Mouse (Mus musculus): ENCODE data around the gene Actr10.

Gene Actr10

DNA sequence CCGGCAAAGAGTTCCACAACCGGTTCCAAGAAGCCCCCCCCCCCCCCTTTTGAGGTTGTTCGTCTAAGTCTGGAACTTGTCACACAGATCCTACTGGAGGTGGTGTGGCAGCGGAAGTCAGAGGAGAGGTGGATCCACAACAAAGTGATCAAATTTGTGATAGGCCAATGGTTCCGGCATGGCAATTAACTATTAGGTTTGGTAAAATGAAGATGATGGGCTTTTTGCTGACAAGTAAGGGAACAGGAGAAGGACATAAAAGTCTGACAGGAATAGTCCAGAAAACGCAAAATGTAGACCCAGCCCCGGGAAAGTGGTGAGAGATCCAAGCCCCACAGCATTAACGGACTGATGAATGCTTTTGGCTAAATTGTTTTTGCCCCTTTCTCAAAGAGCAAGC, 29.9 kb downstream of the Actr10 start:
- no peak for DNase-seq (ENCODE audit: low spot score)

- DNase-seq (ENCODE audit: low spot score), result peak; percentile 69
These were observed 30.6 kb downstream of the Actr10 start for GRCm38 (mm10) chr12:70968141-70968790.

- DNase-seq (ENCODE audit: low spot score), result peak; percentile 89
These were observed 31.2 kb downstream of the Actr10 start for GRCm38 (mm10) chr12:70968791-70969307.

- peak; percentile 78 for DNase-seq (ENCODE audit: low spot score)
These were observed 32.0 kb downstream of the Actr10 start for GRCm38 (mm10) chr12:70969485-70970184.

DNA sequence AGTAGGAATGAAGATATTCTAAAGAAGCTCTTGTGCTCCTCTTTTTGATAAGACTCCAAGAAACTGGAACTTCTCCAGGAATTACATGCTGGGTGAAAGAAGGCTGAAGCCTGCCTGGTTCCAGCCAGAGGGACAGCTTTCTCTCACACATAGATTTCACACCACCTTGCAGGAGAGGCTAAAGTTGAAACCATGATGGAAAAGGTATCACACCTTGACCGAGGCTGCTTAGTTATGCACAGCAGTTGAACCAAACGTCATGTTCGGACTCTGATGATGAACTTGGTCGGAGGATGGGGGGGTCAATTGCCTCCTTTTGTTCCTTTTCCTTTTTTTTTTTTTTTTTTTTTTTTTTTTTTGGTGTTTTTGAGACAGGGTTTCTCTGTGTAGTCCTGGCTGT, 36.2 kb downstream of the Actr10 start:
- no peak for DNase-seq (ENCODE audit: low spot score)

GRCm38 (mm10) chr12:70974441-70975266, 37.0 kb downstream of the Actr10 start, which contains the start of gene Psma3:
Gene Psma3 (plus strand): TSS chr12:70974621.
- peak; percentile 94 for DNase-seq (ENCODE audit: low spot score)

DNA sequence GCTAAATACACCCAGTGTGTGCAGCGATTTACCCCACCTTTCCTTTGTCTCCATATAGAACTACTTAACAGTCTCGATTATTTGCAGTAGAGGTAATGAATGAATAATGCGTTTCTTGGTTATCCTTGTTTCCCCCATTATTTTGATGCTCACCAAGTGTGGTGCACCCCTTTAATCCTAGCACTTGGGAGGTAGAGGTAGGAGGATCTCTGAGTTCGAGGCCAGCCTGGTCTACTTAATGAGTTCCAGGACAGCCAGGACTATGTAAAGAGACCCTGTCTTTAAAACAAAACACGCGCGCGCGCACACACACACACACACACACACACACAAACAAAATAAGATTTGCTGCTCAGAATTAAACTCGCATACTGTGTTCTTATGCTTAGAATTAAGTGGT, 37.7 kb downstream of the Actr10 start:
- DNase-seq (ENCODE audit: low spot score), result no peak

DNA sequence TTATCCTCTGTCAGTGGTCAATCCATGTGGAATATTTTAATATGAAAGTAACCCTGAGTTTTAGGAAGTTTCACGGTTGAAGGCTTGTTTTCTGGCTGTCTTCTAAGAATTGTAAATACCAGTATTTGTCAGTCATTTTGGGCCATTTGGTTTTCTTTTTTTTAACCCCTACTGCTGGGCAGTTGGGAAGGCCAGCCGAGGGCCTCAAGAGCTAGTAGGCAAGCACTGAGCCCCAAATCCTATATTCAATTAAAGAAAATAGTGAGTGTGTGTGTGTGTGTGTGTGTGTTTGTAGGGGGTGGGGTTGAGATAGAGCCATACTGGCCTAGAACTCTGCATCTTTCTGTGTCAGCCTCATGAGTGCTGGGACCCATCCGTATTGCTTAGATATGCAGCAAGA, 38.2 kb downstream of the Actr10 start:
- DNase-seq (ENCODE audit: low spot score), result no peak

DNA sequence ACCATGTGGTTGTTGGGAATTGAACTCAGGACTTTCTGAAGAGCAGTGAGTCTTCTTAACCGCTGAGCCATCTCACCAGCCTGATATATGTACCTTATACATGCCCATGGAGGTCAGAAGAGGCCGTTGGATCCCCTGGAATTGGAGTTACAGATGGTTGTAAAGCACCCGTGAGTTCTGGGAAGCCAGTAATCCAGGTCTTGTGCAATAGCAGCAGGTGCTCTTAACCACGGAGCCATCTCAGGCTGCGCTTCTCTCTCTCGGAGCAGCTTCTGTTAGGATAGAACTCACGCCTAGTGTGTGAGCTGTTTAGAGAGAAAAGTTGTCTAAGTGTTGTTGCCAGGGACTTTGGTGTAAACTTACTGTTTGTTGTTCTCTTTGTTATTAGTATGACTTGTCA, 40.7 kb downstream of the Actr10 start:
- no peak for DNase-seq (ENCODE audit: low spot score)

DNA sequence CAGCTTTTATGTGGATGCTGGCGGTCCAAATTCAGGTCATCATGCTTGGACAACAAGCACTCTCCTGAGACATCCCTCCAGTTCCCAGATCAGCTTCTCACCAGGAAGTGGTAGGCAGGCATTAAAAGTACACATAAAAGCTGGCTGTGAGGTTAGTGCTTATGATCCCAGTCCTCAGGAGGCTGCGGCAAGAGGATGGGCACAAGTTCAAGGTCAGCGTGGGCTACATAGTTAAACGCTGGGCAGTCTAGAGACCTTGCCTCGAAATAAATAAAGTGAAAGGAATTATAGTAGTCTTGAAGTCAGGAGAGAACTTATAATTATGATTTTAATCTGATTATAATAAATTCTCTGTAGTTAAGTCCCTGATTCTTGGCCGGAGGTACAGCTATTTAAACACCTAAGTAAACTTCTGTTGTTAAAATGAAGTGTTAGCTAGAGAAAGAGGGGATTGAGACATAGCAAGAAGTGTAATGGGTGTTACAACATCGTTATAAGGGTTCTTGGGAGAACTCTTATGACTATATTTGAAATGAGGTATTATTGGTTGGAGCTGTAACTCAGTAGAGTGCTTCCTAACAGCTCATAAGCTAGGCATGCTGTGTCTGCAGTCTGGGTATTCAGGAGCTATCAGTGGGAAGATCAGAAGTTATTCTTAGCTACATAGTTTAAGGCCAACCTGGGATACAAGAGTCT, 47.3 kb downstream of the Actr10 start:
- no peak for DNase-seq (ENCODE audit: low spot score)

DNA sequence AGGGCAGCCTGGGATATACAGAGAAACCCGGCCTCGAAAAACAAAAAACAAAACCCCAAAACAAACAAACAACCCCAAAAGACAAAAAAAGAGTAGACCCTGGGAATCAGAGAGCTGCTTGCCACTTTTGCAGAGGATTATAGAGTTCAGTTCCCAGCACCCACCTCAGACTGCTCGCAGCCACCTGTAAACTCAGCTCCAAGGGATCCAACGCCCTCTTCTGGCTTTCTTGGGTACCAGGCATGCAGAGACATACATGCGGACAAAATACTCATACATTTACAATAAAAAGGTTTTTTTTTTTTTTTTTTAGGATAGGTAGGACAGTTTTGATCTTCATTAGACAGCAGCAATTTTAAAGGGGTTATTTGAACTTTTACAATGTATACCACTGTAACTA, 59.6 kb downstream of the Actr10 start:
- DNase-seq (ENCODE audit: low spot score), result no peak

DNA sequence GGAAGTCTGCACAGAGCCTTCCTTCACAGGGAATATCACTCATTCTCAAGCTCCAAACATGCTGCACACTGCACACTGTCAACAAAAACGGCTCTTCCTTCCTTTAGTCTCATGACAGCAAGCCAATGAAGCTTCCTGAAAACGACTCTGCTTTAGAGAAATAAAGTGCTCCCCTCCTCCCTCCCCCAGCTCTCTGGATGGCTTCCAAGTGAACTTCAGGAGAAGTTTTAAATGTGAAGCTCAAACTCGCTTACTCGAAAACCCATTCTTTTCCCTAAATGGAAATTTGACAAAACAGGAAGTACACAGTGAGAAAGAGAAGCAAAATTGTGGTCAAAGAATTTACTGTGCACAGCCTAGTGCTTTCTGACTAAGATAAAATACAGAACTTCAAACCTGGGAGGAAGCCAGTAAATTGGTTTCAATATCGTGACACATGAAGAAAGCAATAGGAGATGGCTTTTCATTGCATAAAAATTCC, 61.8 kb downstream of the Actr10 start:
- no peak for DNase-seq (ENCODE audit: low spot score)

GRCm38 (mm10) chr12:71000344-71000743, 62.7 kb downstream of the Actr10 start:
- no peak for DNase-seq (ENCODE audit: low spot score)

- no peak for DNase-seq (ENCODE audit: low spot score)
These were observed 63.8 kb downstream of the Actr10 start for GRCm38 (mm10) chr12:71001456-71001855.

DNA sequence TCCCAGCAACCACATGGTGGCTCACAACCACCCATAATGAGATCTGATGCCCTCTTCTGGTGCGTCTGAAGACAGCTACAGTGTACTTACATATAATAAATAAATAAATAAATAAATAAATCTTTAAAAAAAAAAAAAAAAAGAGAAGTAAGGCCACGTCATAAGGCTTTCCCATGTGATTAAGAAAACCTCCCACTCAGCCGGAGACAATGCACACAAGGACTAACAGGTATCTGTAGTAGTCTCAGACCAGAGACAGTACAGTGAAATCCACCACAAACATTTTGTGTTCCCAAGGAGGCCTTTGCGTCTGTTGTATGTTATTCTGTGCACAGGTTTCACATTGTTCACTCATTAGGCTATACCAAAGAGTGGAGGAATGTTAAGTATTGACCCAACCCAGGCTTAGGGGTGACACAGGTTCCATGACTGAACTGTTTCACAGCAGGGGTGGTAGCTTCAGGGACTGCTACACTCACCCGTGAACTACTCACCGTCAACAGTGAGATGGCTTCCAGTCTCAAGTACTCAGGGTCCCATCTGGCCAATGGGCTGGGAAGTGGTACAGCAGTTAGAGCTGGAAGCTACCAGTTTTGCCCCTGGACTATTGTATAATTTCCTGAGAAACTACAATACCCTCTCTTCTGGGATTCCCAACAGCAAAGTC, 66.2 kb downstream of the Actr10 start:
- DNase-seq (ENCODE audit: low spot score), result no peak

DNA sequence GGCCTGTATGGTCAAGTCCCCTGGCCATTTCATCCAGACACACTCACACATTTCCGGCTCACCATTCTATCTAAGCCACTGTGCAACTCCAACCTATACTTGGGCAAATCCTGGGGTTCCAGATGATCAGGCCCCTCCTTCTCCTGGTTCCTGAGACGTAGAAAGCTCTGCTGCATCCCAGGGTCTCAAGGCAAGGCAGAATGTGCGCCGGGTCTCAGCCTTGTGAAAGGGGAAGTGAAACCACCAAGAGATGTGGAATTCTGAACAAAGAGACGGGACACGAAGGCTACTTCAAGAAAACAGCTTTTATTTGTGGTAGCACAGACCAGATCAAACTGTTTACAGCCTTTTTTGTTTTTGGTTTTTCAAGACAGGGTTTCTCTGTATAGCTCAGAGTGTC, 68.5 kb downstream of the Actr10 start:
- DNase-seq (ENCODE audit: low spot score), result no peak

DNA sequence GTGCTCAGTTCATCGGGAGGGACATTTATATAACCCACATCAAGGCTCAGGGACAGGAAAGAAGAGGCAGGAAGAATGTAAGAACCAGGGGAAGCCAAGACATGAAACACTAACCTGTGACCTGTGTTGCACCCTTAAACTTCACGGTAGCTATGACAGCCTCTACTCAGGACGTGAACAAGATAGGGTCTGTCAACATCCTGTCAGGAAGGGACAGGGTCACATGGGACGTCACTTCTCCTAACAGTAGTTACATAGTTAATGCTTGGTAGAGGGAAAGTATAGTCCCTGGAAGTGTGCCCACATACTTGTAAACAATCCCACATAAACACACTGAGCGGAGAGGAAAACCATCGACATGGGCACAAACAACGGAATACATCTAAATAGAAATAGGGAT, 69.2 kb downstream of the Actr10 start:
- DNase-seq (ENCODE audit: low spot score), result no peak

DNA sequence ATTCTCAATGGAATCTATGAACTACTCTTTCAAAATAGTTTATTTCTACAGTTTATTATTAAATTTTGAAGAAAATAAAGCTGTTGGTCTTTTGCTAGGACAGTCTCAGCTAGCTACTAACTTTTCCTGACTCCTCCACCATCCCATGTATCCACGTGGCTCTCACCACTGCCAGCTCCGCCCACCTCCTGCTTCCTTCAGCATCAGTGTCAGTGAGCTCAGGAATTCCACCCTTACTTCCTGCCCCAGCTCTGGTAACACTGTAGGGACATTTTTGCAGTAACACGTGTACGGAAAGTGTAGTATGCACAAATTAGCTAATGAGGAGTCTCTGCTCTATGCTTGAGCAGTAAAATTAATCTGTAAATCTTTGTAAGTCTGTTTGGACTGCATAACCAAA, 72.1 kb downstream of the Actr10 start:
- DNase-seq (ENCODE audit: low spot score), result no peak

Measured in c-Kit-positive CD71-positive TER-119-positive erythroid progenitor cells, embryonic 14.5 days (primary cell).